ENCODE assay signal across 20 mouse cellular contexts in genomic region chr5:13826708-13827107, GRCm38 (mm10). TPM values are rescaled to one million over a fixed set of nuclear protein-coding genes. Genes with fewer than 3 reads are reported as not detected.
"Had no signal": no experiment of that assay in that cellular context is flagged by ENCODE, and none has a peak within 500 bp of the region (broad histone marks: within the 10 kb centered on the region; RNA-seq: fewer than 3 reads in every experiment).

No protein-coding gene starts in this region.

- H3K27me3 ChIP-seq: liver, embryonic 13.5 days; liver, embryonic 15.5 days; megakaryocyte, embryonic 14.5 days; midbrain, embryonic 13.5 days; midbrain, embryonic 15.5 days; neural tube, embryonic 12.5 days; stomach, embryonic 15.5 days had no signal

- H3K4me1 ChIP-seq: liver, embryonic 13.5 days; liver, embryonic 15.5 days; megakaryocyte, embryonic 14.5 days; midbrain, embryonic 13.5 days; midbrain, embryonic 15.5 days; neural tube, embryonic 12.5 days; stomach, embryonic 15.5 days had no signal

- ATAC-seq: liver, postnatal 0 days; midbrain, embryonic 13.5 days; midbrain, embryonic 15.5 days had no signal

- H3K9me3 ChIP-seq: liver, embryonic 13.5 days; liver, embryonic 15.5 days; midbrain, embryonic 13.5 days; midbrain, embryonic 15.5 days; neural tube, embryonic 12.5 days; stomach, embryonic 15.5 days had no signal

- H3K4me3 ChIP-seq: liver, embryonic 13.5 days; liver, embryonic 15.5 days; megakaryocyte, embryonic 14.5 days; midbrain, embryonic 13.5 days; midbrain, embryonic 15.5 days; neural tube, embryonic 12.5 days; stomach, embryonic 15.5 days had no signal

- DNase-seq: liver; liver, embryonic 13.5 days; liver, postnatal 0 days; lung, postnatal 10 days; right cerebral cortex, postnatal 14 days; thymus, adult 2 months; thymus, postnatal 36 days had no signal

- H3K9ac ChIP-seq: liver, embryonic 13.5 days; liver, embryonic 15.5 days; liver, postnatal 0 days; midbrain, embryonic 13.5 days; midbrain, embryonic 15.5 days; neural tube, embryonic 12.5 days; stomach, embryonic 15.5 days had no signal

- H3K36me3 ChIP-seq: liver, embryonic 13.5 days; liver, embryonic 15.5 days; midbrain, embryonic 13.5 days; midbrain, embryonic 15.5 days; neural tube, embryonic 12.5 days; stomach, embryonic 15.5 days had no signal

- H3K27ac ChIP-seq: liver, embryonic 13.5 days; liver, embryonic 15.5 days; macrophage; midbrain, embryonic 13.5 days; midbrain, embryonic 15.5 days; neural tube, embryonic 12.5 days; stomach, embryonic 15.5 days; stomach, postnatal 0 days had no signal

- H3K4me2 ChIP-seq: liver, embryonic 11.5 days; liver, embryonic 13.5 days; liver, embryonic 15.5 days; midbrain, embryonic 11.5 days; midbrain, embryonic 13.5 days; midbrain, embryonic 15.5 days; neural tube, embryonic 12.5 days; stomach, embryonic 15.5 days had no signal

RNA-seq across cellular contexts. Expression of gene Speer3, which starts 35.3 kb away (rescaled TPM):
- polyA plus RNA-seq: liver, embryonic 11.5 days; liver, embryonic 13.5 days; liver, embryonic 15.5 days; liver, postnatal 0 days; macrophage; midbrain, embryonic 11.5 days; midbrain, embryonic 13.5 days; midbrain, embryonic 15.5 days; midbrain, postnatal 0 days; neural tube, embryonic 12.5 days; neural tube, embryonic 14.5 days; spleen, adult 2 months; stomach, embryonic 15.5 days; stomach, postnatal 0 days; thymus, adult 2 months had no signal
